10 mouse cellular contexts compared by ENCODE assay signal in the genomic region with DNA sequence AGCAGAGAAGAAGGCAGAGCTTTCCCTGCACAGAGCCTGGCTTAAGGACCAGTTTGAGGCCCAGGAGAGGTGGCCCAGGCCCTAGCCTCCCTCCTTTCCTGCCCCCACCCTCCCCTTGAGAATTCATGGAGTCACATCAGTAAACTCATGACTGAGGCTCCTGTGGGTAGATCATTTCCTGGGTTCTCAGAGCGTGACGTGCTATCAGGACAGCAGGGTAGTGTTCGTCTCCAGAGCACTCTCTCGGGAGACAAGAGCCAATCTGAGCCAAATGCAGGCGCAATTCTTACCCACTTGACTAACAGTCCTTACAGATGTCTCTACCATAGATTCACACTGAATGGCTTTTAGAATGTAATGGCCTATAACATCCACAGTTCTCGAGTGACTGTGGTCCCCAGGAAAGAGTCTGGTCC. TPM values are rescaled to one million over a fixed set of nuclear protein-coding genes. Genes with fewer than 3 reads are reported as not detected.
DNase-seq lines count a peak whose midpoint lies in the region; ATAC-seq and TF ChIP-seq lines count a peak whose summit lies in the region.
"Had no signal": no experiment of that assay in that cellular context is flagged by ENCODE, and none has a peak within 500 bp of the region (broad histone marks: within the 10 kb centered on the region; RNA-seq: fewer than 3 reads in every experiment).

No protein-coding gene starts in this region.

- ATAC-seq in monocyte, adult 5-6 weeks (replicated peaks; ENCODE audit: insufficient number of reproducible peaks, low FRiP score, low TSS enrichment, poor library complexity, severe bottlenecking): no peak
- no peak for ATAC-seq in CD4-positive, CD25-positive, alpha-beta regulatory T cell, adult 4 months

- 65% methylated on average over 6 of the region's 6 CpGs for WGBS in limb, embryonic 10.5 days

- peaks cover 9% of the 10 kb centered on the region; the same call in 1 of the 2 replicates for H3K36me3 ChIP-seq in limb, embryonic 10.5 days
- H3K36me3 ChIP-seq: forebrain, embryonic 12.5 days had no signal

- no peaks in the 10 kb centered on the region for H3K9me3 ChIP-seq in limb, embryonic 10.5 days (replicated peaks)
- H3K9me3 ChIP-seq: forebrain, embryonic 12.5 days had no signal

- peaks cover 31% of the 10 kb centered on the region for H3K4me1 ChIP-seq in limb, embryonic 10.5 days

- no peak for DNase-seq in gastrocnemius, adult 2 months
- DNase-seq in gastrocnemius, postnatal 14 days: no peak
- peak; percentile 38 to 44 for DNase-seq in spleen, postnatal 36 days (ENCODE audit: low spot score in 2 of 2)
- DNase-seq in spleen, adult 12 weeks (ENCODE audit: low spot score): no peak
- DNase-seq in limb, embryonic 10.5 days (ENCODE audit: low spot score): no peak
- no peak for DNase-seq in right cerebral cortex, postnatal 4 days

- H3K27ac ChIP-seq in gastrocnemius, adult 2 months: peak overlapping the region; percentile 68
- H3K27ac ChIP-seq in limb, embryonic 10.5 days: peak overlapping the region; percentile 73
- H3K27ac ChIP-seq: liver, embryonic 14.5 days had no signal

- no peak overlapping the region for H3K4me3 ChIP-seq in gastrocnemius, adult 2 months
- no peak overlapping the region for H3K4me3 ChIP-seq in limb, embryonic 10.5 days
- H3K4me3 ChIP-seq: forebrain, embryonic 12.5 days had no signal

- no peak for TF ChIP-seq CTCF in gastrocnemius, adult 2 months (IDR thresholded peaks at IDR 0.05)

- intact Hi-C loops in gastrocnemius, adult 2 months (cut with DNase I): no loop called here
- intact Hi-C loops in gastrocnemius, postnatal 14 days (cut with DNase I; ENCODE audit: low total_unique reads): no loop called here

- H3K27me3 ChIP-seq in limb, embryonic 10.5 days (ENCODE audit: low read depth, poor library complexity, severe bottlenecking): peaks cover 10% of the 10 kb centered on the region; the same call in 1 of the 2 replicates
- H3K27me3 ChIP-seq: forebrain, embryonic 12.5 days had no signal

RNA-seq across cellular contexts. Expression of a gene that starts 18.1 kb away (rescaled TPM):
- 1 to 10 TPM; 2.9 to 9.8 TPM for total RNA-seq in gastrocnemius, adult 2 months (2021)
- 10 to 100 TPM in 1 of 2 experiments, 1 to 10 TPM in 1; 6.3 to 10.5 TPM for total RNA-seq in gastrocnemius, postnatal 14 days (2021)
- 3.5 and 9.1 TPM in 2 replicates for polyA plus RNA-seq in limb, embryonic 10.5 days (2016; fragmentation: Nextera tagmentation; extraction: Ambion mirVana)
- not detected in 3 replicates for total RNA-seq in monocyte, adult 5-6 weeks (2017)
- polyA plus RNA-seq in CD4-positive, CD25-positive, alpha-beta regulatory T cell, adult 4 months (2017; shearing (Covaris generic)): under 1 TPM in 1 of 2 experiments, not detected in 1; 0.31 TPM

RNA-seq across cellular contexts. Expression of a gene that starts 25.3 kb away (rescaled TPM):
- total RNA-seq in gastrocnemius, adult 2 months (2021): under 1 TPM in 1 of 2 experiments, not detected in 1; 0.36 TPM
- 10 to 100 TPM; 30.5 to 36.4 TPM for total RNA-seq in gastrocnemius, postnatal 14 days (2021)
- 0.16 and 1.5 TPM in 2 replicates for polyA plus RNA-seq in limb, embryonic 10.5 days (2016; fragmentation: Nextera tagmentation; extraction: Ambion mirVana)
- total RNA-seq in monocyte, adult 5-6 weeks (2017): not detected in 3 replicates
- polyA plus RNA-seq in CD4-positive, CD25-positive, alpha-beta regulatory T cell, adult 4 months (2017; shearing (Covaris generic)): not detected
- polyA plus RNA-seq: liver, embryonic 14.5 days had no signal

RNA-seq across cellular contexts. Expression of a gene that starts 45.0 kb away (rescaled TPM):
- total RNA-seq in gastrocnemius, adult 2 months (2021): not detected
- total RNA-seq in gastrocnemius, postnatal 14 days (2021): under 1 TPM; 0.07 to 0.08 TPM
- polyA plus RNA-seq in limb, embryonic 10.5 days (2016; fragmentation: Nextera tagmentation; extraction: Ambion mirVana): 0.48 and 0.79 TPM in 2 replicates
- total RNA-seq in monocyte, adult 5-6 weeks (2017): not detected in 3 replicates
- polyA plus RNA-seq in CD4-positive, CD25-positive, alpha-beta regulatory T cell, adult 4 months (2017; shearing (Covaris generic)): not detected

Comparison
In these comparisons a context has a peak if more than half of its experiments do, and no peak if none do; other contexts are left out.
1. DNase-seq: peak in spleen, postnatal 36 days (2 of 2); none in gastrocnemius, adult 2 months (single experiment), gastrocnemius, postnatal 14 days (single experiment), spleen, adult 12 weeks (single experiment), limb, embryonic 10.5 days (single experiment) and right cerebral cortex, postnatal 4 days (single experiment).
2. RNA of a gene that starts 25.3 kb away (total RNA-seq): 30.5 to 36.4 TPM in gastrocnemius, postnatal 14 days; 0.36 TPM in gastrocnemius, adult 2 months and not detected in monocyte, adult 5-6 weeks; every median in the first group is over 10 times any median in the second.